Mouse (Mus musculus): ENCODE data around the gene Spats1. TPM values are rescaled to one million over a fixed set of nuclear protein-coding genes. Genes with fewer than 3 reads are reported as not detected.
"Not testable (repeated sequence)": the region's sequence is repeated elsewhere in the genome, so short reads cannot be mapped to it uniquely, and the experiment has no call there.

Spats1 gene
- polyA plus RNA-seq, 3 experiments from 2014 or later, result 1.3 to 2.0 (median 1.7) TPM

- no peak for ATAC-seq
Measured at GRCm38 (mm10) chr17:45445923-45446322, 29.3 kb downstream of the Spats1 start.

- ATAC-seq, result no peak
Measured at GRCm38 (mm10) chr17:45434262-45434590, 41.0 kb downstream of the Spats1 start.

- peak; percentile 94 for ATAC-seq
Measured at GRCm38 (mm10) chr17:45433419-45434261, 41.6 kb downstream of the Spats1 start, which contains the start of gene Cdc5l. Gene Cdc5l (minus strand): TSS chr17:45433737.

- ATAC-seq, result peak; percentile 9
Measured at GRCm38 (mm10) chr17:45432706-45433398, 42.4 kb downstream of the Spats1 start.

GRCm38 (mm10) chr17:45432007-45432406 is 43.2 kb downstream of the Spats1 start:
- ATAC-seq, result no peak

GRCm38 (mm10) chr17:45417387-45417786 is 57.8 kb downstream of the Spats1 start:
- no peak for ATAC-seq

- ATAC-seq, result not testable (repeated sequence)
Measured at GRCm38 (mm10) chr17:45411617-45412016, 63.6 kb downstream of the Spats1 start.

GRCm38 (mm10) chr17:45408719-45409118 is 66.5 kb downstream of the Spats1 start:
- no peak for ATAC-seq

GRCm38 (mm10) chr17:45406281-45406680 is 68.9 kb downstream of the Spats1 start:
- ATAC-seq, result no peak

- ATAC-seq, result peak; percentile 58
Measured at GRCm38 (mm10) chr17:45403207-45403606, 72.0 kb downstream of the Spats1 start.

- no peak for ATAC-seq
Measured at GRCm38 (mm10) chr17:45402601-45403000, 72.6 kb downstream of the Spats1 start.

GRCm38 (mm10) chr17:45402126-45402525 is 73.1 kb downstream of the Spats1 start:
- no peak for ATAC-seq

- no peak for ATAC-seq
Measured at GRCm38 (mm10) chr17:45401126-45401905, 73.9 kb downstream of the Spats1 start.

- ATAC-seq, result no peak
Measured at GRCm38 (mm10) chr17:45398021-45398420, 77.2 kb downstream of the Spats1 start.

GRCm38 (mm10) chr17:45397541-45397940 is 77.7 kb downstream of the Spats1 start:
- no peak for ATAC-seq

GRCm38 (mm10) chr17:45394612-45395011 is 80.6 kb downstream of the Spats1 start:
- ATAC-seq, result no peak

- ATAC-seq, result no peak
Measured at GRCm38 (mm10) chr17:45393765-45394164, 81.5 kb downstream of the Spats1 start.

Other genes starting within 250 kb of the Spats1 start
- gene Cdc5l, start 41.7 kb downstream of the Spats1 start, polyA plus RNA-seq (2017; shearing (Covaris generic)), result 10 to 100 TPM; 64.4 to 73.0 (median 70.3) TPM
- gene Aars2, start 31.4 kb upstream of the Spats1 start, polyA plus RNA-seq (2017; shearing (Covaris generic)), result 1 to 10 TPM; 2.2 to 2.7 (median 2.3) TPM
- gene Tcte1, start 48.0 kb upstream of the Spats1 start, polyA plus RNA-seq (2017; shearing (Covaris generic)), result not detected
- gene Tmem151b, start 74.3 kb upstream of the Spats1 start, polyA plus RNA-seq (2017; shearing (Covaris generic)), result under 1 TPM; 0.12 to 0.63 (median 0.14) TPM
- gene Nfkbie, start 80.3 kb upstream of the Spats1 start, polyA plus RNA-seq (2017; shearing (Covaris generic)), result 10 to 100 TPM; 35.1 to 44.1 (median 43.1) TPM
- 10 to 100 TPM; 30.2 to 38.1 (median 32.6) TPM for gene Slc35b2, start 88.5 kb upstream of the Spats1 start, polyA plus RNA-seq (2017; shearing (Covaris generic))
- 1,000 to 10,000 TPM in 1 of 3 experiments, 100 to 1,000 TPM in 2; 939 to 1,028 (median 983) TPM for gene Hsp90ab1, start 97.9 kb upstream of the Spats1 start, polyA plus RNA-seq (2017; shearing (Covaris generic))
- 100 to 1,000 TPM in 2 of 3 experiments, 10 to 100 TPM in 1; 72.2 to 131 (median 109) TPM for gene Slc29a1, start 124.2 kb upstream of the Spats1 start, polyA plus RNA-seq (2017; shearing (Covaris generic))
- gene Mymx, start 126.7 kb upstream of the Spats1 start, polyA plus RNA-seq (2017; shearing (Covaris generic)), result not detected
- not detected for gene Capn11, start 183.9 kb upstream of the Spats1 start, polyA plus RNA-seq (2017; shearing (Covaris generic))
- gene Mrpl14, start 210.9 kb upstream of the Spats1 start, polyA plus RNA-seq (2017; shearing (Covaris generic)), result 10 to 100 TPM; 74.5 to 88.1 (median 87.7) TPM
- 1 to 10 TPM; 2.0 to 2.7 (median 2.4) TPM for gene Tmem63b, start 211.5 kb upstream of the Spats1 start, polyA plus RNA-seq (2017; shearing (Covaris generic))